Mouse (Mus musculus) ES-Bruce4 (cell line): Measurements from ENCODE around the gene Hbb-bs. TPM values are rescaled to one million over a fixed set of nuclear protein-coding genes. Genes with fewer than 3 reads are reported as not detected.
"Not testable (repeated sequence)": the region's sequence is repeated elsewhere in the genome, so short reads cannot be mapped to it uniquely, and the experiment has no call there.

Source experiments
- H3K27ac ChIP-seq: 2 replicates; pipeline ENCODE4 v1.5.1; 2012; ENCODE audit warnings: low read length, inconsistent platforms; ENCODE audit not compliant: insufficient read depth
- H3K27me3 ChIP-seq: 2 replicates; pipeline ENCODE4 v1.6.1; 2012; ENCODE audit warnings: mild to moderate bottlenecking, low read length, inconsistent platforms; ENCODE audit not compliant: control insufficient read depth, poor library complexity, insufficient read depth, severe bottlenecking
- H3K36me3 ChIP-seq: 2 replicates; pipeline ENCODE4 v1.6.1; 2012; ENCODE audit warnings: inconsistent platforms, mild to moderate bottlenecking, low read length, moderate library complexity; ENCODE audit not compliant: control insufficient read depth, poor library complexity, insufficient read depth, severe bottlenecking
- H3K4me1 ChIP-seq: one replicate; pipeline ENCODE4 v1.8.1; 2011; ENCODE audit warnings: low read length; ENCODE audit not compliant: control insufficient read depth, insufficient read depth
- H3K4me3 ChIP-seq: 2 replicates; pipeline ENCODE4 v1.5.1; 2011; ENCODE audit warnings: low read depth, mild to moderate bottlenecking, low read length
- H3K9ac ChIP-seq: 2 replicates; pipeline ENCODE4 v1.6.1; 2012; ENCODE audit warnings: low read depth, mild to moderate bottlenecking, inconsistent platforms; ENCODE audit not compliant: poor library complexity, severe bottlenecking
- H3K9me3 ChIP-seq: replicated peaks from 2 replicates; pipeline ENCODE4 v1.6.1; 2012; ENCODE audit warnings: mild to moderate bottlenecking, low read length, inconsistent platforms; ENCODE audit not compliant: control insufficient read depth, poor library complexity, insufficient read depth, severe bottlenecking
- CTCF ChIP-seq: IDR thresholded peaks from one replicate; pipeline ENCODE4 v1.8.1; 2011; ENCODE audit warnings: low read depth, low read length
- EP300 ChIP-seq: IDR thresholded peaks from 2 replicates; pipeline ENCODE4 v1.6.1; 2011; ENCODE audit warnings: low read depth, low read length; ENCODE audit not compliant: insufficient read depth
- POLR2A ChIP-seq: IDR thresholded peaks from one replicate; pipeline ENCODE4 v1.8.1; 2011; ENCODE audit warnings: low read length; ENCODE audit not compliant: insufficient read depth
- polyA plus RNA-seq: library from polyadenylated mRNA; stranded (reverse); fragments of >200 nt; gene quantifications from 2 replicates; pipeline ENCODE4 v1.2.4, GENCODE M21; 2011; ENCODE audit warnings: low read depth; ENCODE audit not compliant: missing spikeins, insufficient read depth, insufficient read length

Gene Hbb-bs
- polyA plus RNA-seq, 1 experiment = 3.5 TPM

GRCm38 (mm10) chr7:103843034-103843433, 15.1 kb upstream of the Hbb-bs start, which contains the start of gene Hbb-bh1:
TSS of gene Hbb-bh1 (minus strand) at chr7:103843164.
- Histone ChIP-seq H3K4me1 (no peaks in the 10 kb centered on the region), H3K9ac (no peak within 1 kb of the TSS), H3K27ac (no peak within 1 kb of the TSS), H3K27me3 (no peaks in the 10 kb centered on the region), H3K4me3 (no peak within 1 kb of the TSS), H3K36me3 (no peaks in the 10 kb centered on the region), H3K9me3 (no peaks in the 10 kb centered on the region)
- TF ChIP-seq CTCF (no peak), POLR2A (no peak), EP300 (no peak)

- H3K27ac ChIP-seq = no peak within 1 kb of the TSS
- H3K4me3 ChIP-seq = no peak within 1 kb of the TSS
- TF ChIP-seq POLR2A (no peak), EP300 (no peak), CTCF (no peak)
- no peak within 1 kb of the TSS for H3K9ac ChIP-seq
- H3K27me3 ChIP-seq = no peaks in the 10 kb centered on the region
- H3K36me3 ChIP-seq = no peaks in the 10 kb centered on the region
- H3K4me1 ChIP-seq = no peaks in the 10 kb centered on the region
- no peaks in the 10 kb centered on the region for H3K9me3 ChIP-seq
Measured at GRCm38 (mm10) chr7:103840268-103840667, 12.4 kb upstream of the Hbb-bs start, which contains the start of gene Hbb-bh2. TSS of gene Hbb-bh2 (minus strand) at chr7:103840520.

DNA sequence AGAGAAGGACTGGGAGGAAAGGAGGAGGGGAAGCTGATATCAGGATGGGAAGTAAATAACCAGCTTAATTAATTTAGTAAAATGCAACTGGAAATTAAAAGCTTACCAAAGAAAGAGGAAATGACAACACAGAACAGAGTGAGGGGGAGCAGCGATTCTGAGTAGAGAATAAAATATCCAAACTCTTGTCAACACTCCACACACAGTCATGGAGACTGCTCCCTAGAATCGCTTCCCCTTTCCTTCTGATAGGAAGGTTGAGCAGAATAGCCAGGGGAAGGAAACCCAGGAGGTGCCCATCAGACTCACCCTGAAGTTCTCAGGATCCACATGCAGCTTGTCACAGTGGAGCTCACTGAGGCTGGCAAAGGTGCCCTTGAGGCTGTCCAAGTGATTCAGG, 757 bp downstream of the Hbb-bs start:
- H3K4me1 ChIP-seq, H3K4me3 ChIP-seq: not testable (repeated sequence)

DNA sequence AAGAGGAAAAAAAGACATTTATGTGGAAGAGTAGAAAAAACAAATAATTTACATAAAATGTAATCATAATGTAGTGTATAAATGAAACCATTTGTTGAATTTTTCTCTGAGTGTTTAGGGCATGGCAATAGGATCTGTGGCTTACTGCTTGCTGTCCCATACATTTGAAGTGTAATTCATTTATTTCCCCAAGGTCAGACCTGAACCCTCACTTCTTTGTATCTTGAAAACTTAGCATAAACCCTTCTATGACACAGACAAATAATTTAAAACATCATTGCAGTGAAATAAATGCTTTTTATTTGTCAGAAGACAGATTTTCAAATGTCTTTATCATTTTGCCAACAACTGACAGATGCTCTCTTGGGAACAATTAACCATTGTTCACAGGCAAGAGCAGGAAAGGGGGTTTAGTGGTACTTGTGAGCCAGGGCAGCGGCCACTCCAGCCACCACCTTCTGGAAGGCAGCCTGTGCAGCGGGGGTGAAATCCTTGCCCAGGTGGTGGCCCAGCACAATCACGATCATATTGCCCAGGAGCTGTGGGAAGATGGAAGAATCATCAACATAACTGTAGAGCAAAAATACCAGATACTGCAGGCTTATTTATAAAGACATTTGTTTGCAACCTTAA, 1.5 kb downstream of the Hbb-bs start:
- Histone ChIP-seq H3K9me3 (no peaks in the 10 kb centered on the region), H3K4me1 (no peaks in the 10 kb centered on the region), H3K4me3 (no peak overlapping the region), H3K36me3 (no peaks in the 10 kb centered on the region), H3K27me3 (no peaks in the 10 kb centered on the region), H3K27ac (no peak overlapping the region), H3K9ac (no peak overlapping the region)
- no peak for TF ChIP-seq POLR2A
- no peak for TF ChIP-seq EP300
- TF ChIP-seq CTCF = no peak

More for the DNA sequence above, 757 bp downstream of the Hbb-bs start:
- H3K27me3 ChIP-seq, H3K36me3 ChIP-seq, H3K9me3 ChIP-seq, H3K9ac ChIP-seq, H3K27ac ChIP-seq: not testable (repeated sequence)

DNA sequence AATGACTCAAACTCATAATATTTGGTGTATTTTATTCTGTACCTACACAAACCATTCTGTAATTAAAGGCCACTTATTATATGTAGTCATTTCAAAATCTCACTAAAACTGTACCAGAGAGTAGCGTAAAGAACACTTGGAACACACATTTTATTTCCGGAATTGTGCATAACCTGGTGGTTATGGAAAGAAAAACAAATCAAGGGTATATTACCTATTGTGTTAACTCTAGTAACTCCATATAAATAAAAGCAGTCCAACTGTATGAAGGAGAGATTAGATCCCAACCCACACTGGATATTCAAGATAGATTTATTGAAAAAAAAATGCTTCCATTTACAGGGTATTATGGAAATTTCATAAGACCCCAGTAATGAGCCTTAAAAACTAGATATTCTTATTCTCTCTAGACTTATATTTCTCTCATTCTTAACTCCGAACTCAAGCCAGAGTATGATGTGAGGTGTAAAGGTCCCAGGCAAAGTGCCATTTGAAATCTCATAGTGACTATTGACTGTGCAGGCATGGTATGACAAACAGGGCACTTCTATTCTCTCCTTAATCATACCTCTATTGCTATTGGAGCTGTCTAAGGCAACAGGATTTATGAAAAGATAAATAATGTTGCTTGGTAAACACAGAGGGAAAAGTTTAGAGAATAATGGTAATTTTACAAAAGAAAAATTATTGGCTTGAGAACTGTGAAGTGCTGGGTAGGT, 2.2 kb downstream of the Hbb-bs start:
- no peak overlapping the region for H3K9ac ChIP-seq
- H3K4me1 ChIP-seq = no peaks in the 10 kb centered on the region
- H3K9me3 ChIP-seq = no peaks in the 10 kb centered on the region
- H3K36me3 ChIP-seq = no peaks in the 10 kb centered on the region
- no peaks in the 10 kb centered on the region for H3K27me3 ChIP-seq
- TF ChIP-seq EP300 (no peak), POLR2A (no peak), CTCF (no peak)
- no peak overlapping the region for H3K27ac ChIP-seq
- no peak overlapping the region for H3K4me3 ChIP-seq

GRCm38 (mm10) chr7:103824597-103824996, 3.3 kb downstream of the Hbb-bs start:
- no peaks in the 10 kb centered on the region for H3K27me3 ChIP-seq
- no peaks in the 10 kb centered on the region for H3K9me3 ChIP-seq
- H3K4me1 ChIP-seq = no peaks in the 10 kb centered on the region
- no peak for TF ChIP-seq POLR2A
- no peak for TF ChIP-seq EP300
- TF ChIP-seq CTCF = no peak
- no peaks in the 10 kb centered on the region for H3K36me3 ChIP-seq
- no peak overlapping the region for H3K27ac ChIP-seq
- no peak overlapping the region for H3K4me3 ChIP-seq
- H3K9ac ChIP-seq = no peak overlapping the region

DNA sequence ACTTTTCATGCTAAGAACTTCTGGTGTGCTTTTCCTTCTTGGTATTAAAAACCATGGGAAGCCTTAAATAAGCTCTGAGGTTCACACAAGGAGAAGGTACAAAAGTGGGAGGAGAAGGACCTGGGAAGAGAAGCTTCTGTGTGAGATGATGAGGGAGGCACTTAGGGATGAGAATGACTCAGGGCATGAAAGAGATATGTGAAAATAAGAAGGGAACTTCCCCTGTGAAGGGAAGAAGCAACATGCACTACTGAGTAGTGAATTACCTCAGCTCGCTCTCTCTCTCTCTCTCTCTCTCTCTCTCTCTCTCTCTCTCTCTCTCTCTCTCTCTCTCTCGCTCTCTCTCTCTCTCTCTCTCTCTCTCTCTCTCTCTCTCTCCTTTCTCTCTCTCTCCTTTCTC, 12.8 kb downstream of the Hbb-bs start:
- H3K27ac ChIP-seq, H3K9me3 ChIP-seq, H3K36me3 ChIP-seq, H3K4me1 ChIP-seq, H3K27me3 ChIP-seq, H3K9ac ChIP-seq, H3K4me3 ChIP-seq: not testable (repeated sequence)
